Mouse (Mus musculus) heart, postnatal 0 days (tissue): Measurements from ENCODE around the gene Glra1. TPM values are rescaled to one million over a fixed set of nuclear protein-coding genes. Genes with fewer than 3 reads are reported as not detected.

Source experiments
- ATAC-seq: fragments of 200-750 bp; cut with Nextera tagmentation; 2 replicates; pipeline ENCODE4 v1.8.0; 2017; ENCODE audit warnings: low read depth, moderate number of reproducible peaks, moderate library complexity; ENCODE audit not compliant: insufficient read depth
- DNase-seq: peaks from one replicate; pipeline ENCODE4 v3.0.0-alpha.2; 2016; ENCODE audit warnings: low spot score
- H3K27ac ChIP-seq: fragments of 300-500 bp; sonication (generic); 2 replicates; pipeline ENCODE4 v1.5.1; 2014; ENCODE audit warnings: low read depth, mild to moderate bottlenecking
- H3K27me3 ChIP-seq: fragments of 300-500 bp; sonication (generic); 2 replicates; pipeline ENCODE4 v1.6.1; 2014; ENCODE audit warnings: low read length, mixed read lengths; ENCODE audit not compliant: control insufficient read depth, insufficient read depth
- H3K36me3 ChIP-seq: fragments of 300-500 bp; sonication (generic); replicated peaks from 2 replicates; pipeline ENCODE4 v1.6.1; 2014; ENCODE audit warnings: low read length, mixed read lengths; ENCODE audit not compliant: control insufficient read depth, insufficient read depth
- H3K4me1 ChIP-seq: fragments of 300-500 bp; sonication (generic); 2 replicates; pipeline ENCODE4 v1.6.1; 2014; ENCODE audit warnings: antibody characterized with exemption; ENCODE audit not compliant: control insufficient read depth, insufficient read depth
- H3K4me2 ChIP-seq: fragments of 300-500 bp; sonication (generic); 2 replicates; pipeline ENCODE4 v1.6.1; 2014; ENCODE audit warnings: low read depth, mild to moderate bottlenecking, low read length, moderate library complexity
- H3K4me3 ChIP-seq: fragments of 300-500 bp; sonication (generic); 2 replicates; pipeline ENCODE4 v1.5.1; 2014; ENCODE audit warnings: low read depth, low read length
- H3K9ac ChIP-seq: fragments of 300-500 bp; sonication (generic); replicated peaks from 2 replicates; pipeline ENCODE4 v1.6.1; 2014; ENCODE audit warnings: low read depth, low read length, mixed read lengths
- H3K9me3 ChIP-seq: fragments of 300-500 bp; sonication (generic); replicated peaks from 2 replicates; pipeline ENCODE4 v1.6.1; 2016; ENCODE audit warnings: low read length; ENCODE audit not compliant: control insufficient read depth
- CTCF ChIP-seq: IDR thresholded peaks from 2 replicates; pipeline ENCODE4 v1.5.1; 2016; ENCODE audit warnings: antibody characterized with exemption, control low read depth, low read depth
- EP300 ChIP-seq: IDR thresholded peaks from 2 replicates; pipeline ENCODE4 v1.6.1; 2016; ENCODE audit warnings: antibody characterized with exemption, low read depth
- WGBS: fragments of 180-500 bp; shearing (Covaris S2); extraction: QIAGEN DNeasy Blood & Tissue Kit; methylation state at CpG from one replicate; pipeline ENCODE4 v1.1.7; 2014; 5-methylcytosine and 5-hydroxymethylcytosine counted together
- polyA plus RNA-seq: library from polyadenylated mRNA; unstranded; fragments of >200 nt; fragmentation: Nextera tagmentation; extraction: Ambion mirVana; gene quantifications from 2 replicates; pipeline ENCODE4 v1.2.1, GENCODE M21; 2015
- total RNA-seq: library from RNA; depleted of rRNA; stranded (reverse); fragments of >200 nt; gene quantifications from 2 replicates; pipeline ENCODE4 v1.2.3, GENCODE M21; 2014; ENCODE audit warnings: low replicate concordance

The Glra1 gene
- total and polyA plus RNA-seq, 2 experiments from 2014 or later: not detected

GRCm38 (mm10) chr11:55589376-55590167, 18.4 kb downstream of the Glra1 start:
- DNase-seq: no peak
- WGBS: 78% methylated on average over 9 of the region's 9 CpGs
- Histone ChIP-seq H3K4me2 (no peak overlapping the region), H3K36me3 (no peaks in the 10 kb centered on the region), H3K4me3 (no peak overlapping the region), H3K9ac (no peak overlapping the region), H3K27me3 (no peaks in the 10 kb centered on the region), H3K4me1 (no peaks in the 10 kb centered on the region), H3K9me3 (no peaks in the 10 kb centered on the region), H3K27ac (no peak overlapping the region)
- ATAC-seq: no peak
- TF ChIP-seq EP300 (no peak), CTCF (no peak)

- ATAC-seq (no peak), DNase-seq (no peak)
- Histone ChIP-seq H3K27ac (no peak overlapping the region), H3K4me2 (no peak overlapping the region), H3K27me3 (no peaks in the 10 kb centered on the region), H3K9ac (no peak overlapping the region), H3K36me3 (no peaks in the 10 kb centered on the region), H3K4me1 (no peaks in the 10 kb centered on the region), H3K9me3 (no peaks in the 10 kb centered on the region), H3K4me3 (no peak overlapping the region)
- TF ChIP-seq CTCF (no peak), EP300 (no peak)
- WGBS: 49% methylated on average over 2 of the region's 2 CpGs
These were observed 33.6 kb downstream of the Glra1 start for GRCm38 (mm10) chr11:55574397-55574796.

GRCm38 (mm10) chr11:55571144-55571543, 36.9 kb downstream of the Glra1 start:
- H3K36me3 ChIP-seq: no peaks in the 10 kb centered on the region
- H3K27me3 ChIP-seq: no peaks in the 10 kb centered on the region
- no peak overlapping the region for H3K9ac ChIP-seq
- ATAC-seq: no peak
- H3K27ac ChIP-seq: no peak overlapping the region
- 23% methylated on average over 2 of the region's 2 CpGs for WGBS
- no peak for DNase-seq
- no peak overlapping the region for H3K4me2 ChIP-seq
- TF ChIP-seq EP300 (no peak), CTCF (peak; percentile 45)
- H3K9me3 ChIP-seq: no peaks in the 10 kb centered on the region
- H3K4me3 ChIP-seq: no peak overlapping the region
- no peaks in the 10 kb centered on the region for H3K4me1 ChIP-seq

- no peak for DNase-seq
- Histone ChIP-seq H3K4me1 (no peaks in the 10 kb centered on the region), H3K9ac (no peak overlapping the region), H3K4me3 (no peak overlapping the region), H3K9me3 (no peaks in the 10 kb centered on the region), H3K27me3 (no peaks in the 10 kb centered on the region), H3K4me2 (no peak overlapping the region), H3K36me3 (no peaks in the 10 kb centered on the region), H3K27ac (no peak overlapping the region)
- no peak for ATAC-seq
- WGBS: 60% methylated on average over 9 of the region's 9 CpGs
- TF ChIP-seq CTCF (no peak), EP300 (no peak)
These were observed 41.5 kb downstream of the Glra1 start for GRCm38 (mm10) chr11:55566309-55567099.

GRCm38 (mm10) chr11:55545690-55546089, 62.3 kb downstream of the Glra1 start:
- no peak overlapping the region for H3K4me3 ChIP-seq
- no peak overlapping the region for H3K27ac ChIP-seq
- H3K4me1 ChIP-seq: no peaks in the 10 kb centered on the region
- H3K9ac ChIP-seq: no peak overlapping the region
- H3K4me2 ChIP-seq: no peak overlapping the region
- 0 out of 2 replicates have a peak, but pooled peaks cover 4% of the 10 kb centered on the region for H3K9me3 ChIP-seq
- no peaks in the 10 kb centered on the region for H3K27me3 ChIP-seq
- WGBS: 59% methylated on average over 1 of the region's 1 CpGs
- DNase-seq (no peak), ATAC-seq (no peak)
- no peak for TF ChIP-seq EP300
- no peak for TF ChIP-seq CTCF
- no peaks in the 10 kb centered on the region for H3K36me3 ChIP-seq
